Mouse (Mus musculus): Measurements from ENCODE around the gene Slc35g1.

GRCm38 (mm10) chr19:38361850-38362249, 33.9 kb upstream of the Slc35g1 start:
- TF ChIP-seq CTCF (IDR thresholded peaks at IDR 0.05; ENCODE audit: low read depth, low read length) (no peak), TAL1 (conservative IDR thresholded peaks at IDR 0.05; ENCODE audit: low read depth, low read length) (no peak)
